Mouse (Mus musculus): Measurements from ENCODE around the gene Syde2. TPM values are rescaled to one million over a fixed set of nuclear protein-coding genes. Genes with fewer than 3 reads are reported as not detected.

The Syde2 gene
- total RNA-seq, 2 experiments from 2014 or later: 6.0 to 7.7 TPM

DNA sequence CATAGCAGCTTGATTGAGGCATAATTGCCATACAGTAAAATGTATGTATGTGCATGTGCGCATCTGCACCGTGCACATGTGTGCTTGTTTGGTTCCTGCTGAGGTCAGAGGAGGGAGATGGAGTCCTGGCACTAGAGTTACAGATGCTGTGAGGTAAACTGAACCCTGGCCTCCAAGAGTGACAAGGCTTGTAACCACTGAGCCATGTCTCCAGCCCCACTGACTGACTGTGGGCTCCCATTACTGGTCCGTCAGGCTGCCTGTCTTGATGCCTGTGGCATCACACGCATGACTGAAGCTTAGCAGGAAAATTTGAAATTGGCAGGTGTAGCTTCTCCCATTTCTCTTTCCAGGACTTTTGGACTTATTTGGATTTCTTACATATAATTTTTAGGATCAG lies 23.1 kb downstream of the Syde2 start:
- no peak for DNase-seq

DNA sequence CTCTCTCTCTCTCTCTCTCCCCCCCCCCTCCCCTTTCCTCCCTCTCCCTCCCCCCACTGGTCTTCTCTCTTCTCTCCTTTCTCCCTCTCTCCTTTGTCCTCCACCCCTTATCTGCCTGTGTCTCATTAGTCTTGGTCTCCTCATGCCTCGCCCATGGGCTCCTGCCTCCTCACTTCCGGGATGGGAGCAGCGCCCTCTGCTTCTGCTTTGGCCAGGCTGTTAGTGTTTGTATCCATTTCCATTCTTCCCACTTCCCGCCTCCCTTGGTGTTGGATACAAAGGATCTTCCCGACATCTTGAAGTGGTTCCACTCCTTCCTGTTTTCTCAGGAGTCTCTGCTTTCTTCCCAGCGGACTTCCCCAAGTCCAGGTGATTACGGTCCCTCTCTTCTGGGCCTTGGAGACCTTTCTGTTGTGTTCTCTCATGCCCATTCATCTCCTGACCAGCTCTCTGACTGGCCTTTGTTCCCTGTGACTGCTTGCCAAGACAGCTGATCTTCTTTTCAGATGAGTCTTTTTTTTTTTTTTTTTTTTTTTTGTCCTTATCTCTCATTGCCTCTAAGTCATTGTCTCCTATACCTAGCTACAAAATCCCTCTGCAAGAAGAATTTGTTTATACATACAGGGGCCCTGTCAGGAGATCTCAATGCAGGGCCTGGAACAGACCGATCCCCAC lies 24.0 kb downstream of the Syde2 start:
- no peak for DNase-seq

DNA sequence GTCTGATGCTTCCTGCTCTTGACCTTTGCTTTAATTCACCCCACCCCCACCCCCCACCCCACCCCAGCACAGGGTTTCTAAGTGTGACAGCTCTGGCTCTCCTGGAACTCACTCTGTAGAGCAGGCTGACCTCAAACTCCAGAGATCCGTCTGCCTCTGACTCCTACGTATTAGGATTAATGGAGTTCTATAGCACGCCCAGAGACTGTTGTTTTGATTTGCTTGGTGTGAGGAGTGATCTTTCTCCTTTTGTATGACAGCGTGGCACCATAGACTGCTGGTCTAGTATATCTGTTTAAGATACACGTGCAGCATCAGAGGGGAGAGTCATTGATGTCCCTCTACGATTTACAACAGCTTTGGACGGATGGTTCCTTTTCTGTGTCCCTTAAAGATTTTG lies 25.8 kb downstream of the Syde2 start:
- DNase-seq: no peak

DNA sequence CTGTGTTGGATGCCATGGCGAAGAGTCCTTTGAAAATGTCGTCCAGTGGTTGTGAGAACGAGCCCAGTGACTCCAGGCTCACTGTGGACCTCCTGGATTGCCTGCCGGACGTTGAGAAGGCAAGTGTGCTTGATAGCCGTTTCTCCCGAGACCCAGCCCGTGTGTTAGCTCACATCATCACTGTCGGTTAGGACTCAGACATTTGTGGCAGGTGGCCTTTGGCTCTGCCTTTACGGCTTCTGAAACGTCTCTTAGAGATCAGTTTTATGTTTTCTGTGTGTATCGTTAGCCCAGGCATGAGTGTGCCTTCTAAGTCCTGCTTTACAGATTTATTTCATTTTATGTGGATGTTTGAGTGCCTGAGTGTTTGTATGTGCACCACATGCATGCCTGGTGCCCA lies 26.7 kb downstream of the Syde2 start:
- no peak for DNase-seq

DNA sequence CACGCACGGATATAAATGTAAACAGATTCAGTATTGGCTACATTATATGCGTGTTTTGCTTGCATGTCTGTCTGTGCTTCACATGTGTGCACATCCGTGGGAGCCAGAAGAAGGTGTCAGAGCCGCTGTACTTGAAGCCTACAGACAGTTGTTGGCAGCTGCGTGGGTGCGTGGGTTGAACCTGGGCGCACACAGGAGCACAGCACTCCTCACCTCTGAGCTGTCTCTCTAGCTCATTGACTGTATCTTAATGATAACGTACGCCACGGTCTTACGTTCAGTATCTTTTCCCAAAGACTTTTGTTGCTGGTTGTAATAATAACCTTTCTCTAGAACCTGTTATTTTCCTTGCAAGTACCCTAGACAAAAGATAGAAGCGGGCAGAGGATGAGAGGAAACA lies 29.3 kb downstream of the Syde2 start:
- no peak for DNase-seq

DNA sequence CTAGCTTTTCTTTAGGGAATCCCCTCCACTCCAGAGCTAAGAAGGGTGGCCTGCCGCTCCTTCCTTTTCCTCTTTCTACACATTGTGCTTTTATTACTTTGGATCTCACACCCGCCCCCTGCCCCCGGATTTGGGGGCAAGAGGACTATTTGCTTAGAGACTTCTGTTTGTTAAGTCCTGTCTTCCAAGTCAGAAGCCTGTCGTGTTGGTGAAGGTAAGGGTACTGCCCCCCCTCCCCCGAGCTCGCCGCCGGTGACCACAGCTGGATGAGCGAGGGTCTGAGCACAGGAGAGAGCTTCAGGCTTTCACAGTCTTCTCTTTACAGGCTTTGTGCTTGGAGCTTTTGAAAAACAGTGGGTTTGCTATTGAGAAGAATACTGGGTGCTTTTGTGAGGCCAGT lies 29.9 kb downstream of the Syde2 start:
- no peak for DNase-seq

DNA sequence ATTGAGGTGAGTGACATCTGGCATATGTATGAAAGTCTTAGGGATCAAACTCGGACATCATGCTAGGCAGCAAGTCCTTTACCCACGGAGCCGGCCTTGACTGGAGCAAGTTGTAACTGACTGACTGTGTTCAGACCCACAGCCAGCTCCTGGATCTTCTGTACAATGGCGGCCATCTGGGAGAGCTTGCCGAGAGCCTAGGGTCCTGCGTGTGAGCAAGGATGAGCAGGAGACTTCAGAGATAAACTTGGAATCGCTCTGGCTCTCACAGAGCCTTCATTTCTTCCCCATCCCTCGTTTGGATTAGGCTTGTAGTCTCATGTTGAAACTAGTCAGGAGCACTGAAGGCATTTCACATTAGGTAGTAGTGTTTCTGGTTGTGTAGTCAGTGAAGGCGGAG lies 34.6 kb downstream of the Syde2 start:
- no peak for DNase-seq

DNA sequence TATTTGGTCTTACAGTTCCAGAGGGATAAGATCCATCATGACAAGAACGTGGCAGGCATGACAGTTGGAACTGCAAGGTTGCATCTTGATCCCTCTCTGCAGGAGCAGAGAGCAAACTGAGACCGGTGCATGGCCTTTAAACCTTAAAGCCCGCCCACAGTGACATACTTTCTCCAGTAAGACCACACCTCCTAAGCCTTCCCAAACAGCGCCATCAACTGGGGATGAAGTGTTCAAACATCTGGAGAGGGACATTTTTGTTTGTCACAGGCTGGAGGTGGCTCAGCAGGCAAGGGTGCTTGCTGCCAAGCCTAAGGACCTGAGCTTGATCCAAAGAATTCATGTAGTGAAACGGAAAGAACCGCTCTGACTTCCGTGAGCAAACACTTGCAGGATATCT lies 37.1 kb downstream of the Syde2 start:
- DNase-seq: no peak

DNA sequence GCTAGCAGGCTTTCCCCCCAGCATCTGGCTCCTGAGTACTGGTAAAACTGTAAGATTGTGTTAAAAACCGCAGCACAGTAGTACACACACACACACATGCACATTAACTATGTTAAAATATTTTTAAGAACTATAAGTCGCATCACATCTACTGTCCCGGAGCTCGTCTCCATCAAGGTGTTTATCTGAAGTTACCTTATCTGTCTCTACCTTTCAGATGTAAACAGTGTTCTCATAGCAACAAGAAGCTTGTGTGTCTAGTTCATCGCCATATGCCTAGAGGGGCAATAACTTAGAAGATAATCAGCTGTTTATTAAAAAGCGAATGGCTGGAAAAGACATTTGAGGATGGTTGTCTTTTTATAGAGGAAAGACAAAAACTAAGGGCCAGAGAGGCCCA lies 37.8 kb downstream of the Syde2 start:
- DNase-seq: no peak

DNA sequence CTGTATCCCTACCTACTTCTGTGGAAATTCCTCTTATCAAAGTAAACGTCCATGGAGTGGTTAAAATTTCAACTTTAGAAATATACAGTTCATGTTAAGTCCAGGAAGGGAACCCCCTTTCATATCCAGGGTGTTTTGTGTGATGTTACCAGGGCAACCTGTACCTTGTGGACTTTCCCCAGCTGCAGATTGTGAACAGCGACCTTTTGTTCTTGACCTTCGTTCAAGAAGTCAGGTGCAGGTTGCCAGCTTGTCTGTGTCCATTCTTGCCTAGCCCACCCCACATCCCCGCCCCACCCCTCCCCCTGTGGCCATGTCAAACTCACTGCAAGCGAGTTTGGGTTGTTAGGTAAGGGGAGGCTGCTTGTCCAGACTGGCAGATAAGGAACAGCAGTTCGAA lies 39.4 kb downstream of the Syde2 start:
- no peak for DNase-seq

DNA sequence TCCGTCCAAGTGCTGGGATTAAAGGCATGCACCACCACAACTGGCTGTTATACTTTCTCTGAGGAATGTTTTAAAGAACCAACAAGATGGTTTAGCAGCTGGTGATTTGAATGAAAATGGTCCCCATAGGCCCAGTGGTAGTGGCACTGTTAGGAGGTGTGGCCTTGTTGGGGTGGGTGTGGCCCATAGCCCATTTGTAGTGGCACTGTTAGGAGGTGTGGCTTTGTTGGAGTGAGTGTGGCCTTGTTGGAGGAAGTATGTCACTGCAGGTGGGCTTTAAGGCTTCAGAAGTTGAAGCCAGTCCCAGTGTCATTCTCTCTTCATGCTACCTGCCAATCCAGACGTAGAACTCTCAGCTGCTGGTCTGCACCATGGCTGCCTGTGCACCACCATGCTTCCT lies 40.7 kb downstream of the Syde2 start:
- no peak for DNase-seq

DNA sequence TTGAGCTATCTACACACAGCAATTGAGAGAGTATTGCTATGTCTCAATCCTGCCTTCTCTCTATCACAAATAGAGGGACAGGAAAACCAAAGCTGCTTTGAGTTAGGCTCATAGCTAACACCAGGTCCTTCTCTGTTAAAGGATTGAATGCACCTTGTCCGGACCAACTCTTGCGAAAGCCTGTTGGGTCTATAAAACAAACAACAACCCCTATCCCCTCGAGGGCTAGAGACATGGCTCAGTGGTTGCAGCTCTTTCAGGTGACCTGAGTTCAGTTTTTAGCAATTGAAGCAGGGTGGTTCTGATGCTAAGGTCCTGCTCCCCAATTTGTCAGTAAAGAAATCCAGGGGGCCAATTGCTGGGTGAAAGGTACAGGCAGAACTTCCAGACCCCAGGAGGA lies 41.6 kb downstream of the Syde2 start:
- no peak for DNase-seq

DNA sequence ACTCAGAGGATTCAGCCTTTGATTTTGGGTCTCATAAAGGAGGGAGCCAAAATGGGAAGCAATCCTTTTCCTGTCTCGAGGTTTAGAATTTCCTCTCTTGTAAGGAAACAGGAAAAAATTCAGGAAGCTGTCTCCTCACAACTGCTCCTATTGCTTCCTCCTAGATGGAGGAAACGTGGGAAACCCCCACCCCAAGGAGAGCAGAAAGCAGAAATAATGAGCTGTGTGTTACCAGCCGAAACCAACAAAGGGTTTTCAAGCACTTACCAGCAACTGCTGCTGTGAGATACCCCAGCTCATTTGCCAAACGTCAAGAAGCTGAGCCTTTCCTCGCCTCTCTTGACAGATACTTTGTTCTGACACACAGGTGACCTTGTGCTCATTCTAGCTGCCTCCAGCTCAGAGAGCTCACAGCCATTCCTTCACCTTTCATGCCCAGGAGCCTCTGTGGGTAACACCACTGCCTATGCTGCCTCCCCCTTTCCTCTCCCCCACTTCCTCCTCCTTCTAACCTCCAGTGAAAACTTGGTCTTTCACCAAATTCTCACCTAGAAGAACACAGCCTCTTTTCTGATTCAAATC lies 42.7 kb downstream of the Syde2 start:
- no peak for DNase-seq

DNA sequence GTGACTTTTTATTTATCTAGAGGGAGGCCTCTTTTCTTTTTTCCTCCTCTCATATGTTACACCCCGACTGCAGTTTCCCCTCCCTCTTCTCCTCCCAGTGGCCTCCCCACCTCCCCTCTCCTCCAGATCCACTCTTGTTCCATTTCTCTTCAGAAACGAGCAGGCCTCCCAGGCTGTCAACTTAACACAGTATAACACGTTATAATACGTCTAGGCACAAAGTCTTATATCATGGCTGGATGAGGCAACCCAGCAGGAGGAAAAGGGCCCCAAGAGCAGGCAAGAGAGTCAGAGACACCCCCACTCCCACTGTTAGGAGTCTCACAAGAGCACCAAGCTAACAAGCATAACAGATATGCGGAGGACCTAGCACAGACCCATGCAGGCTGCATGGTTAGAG lies 45.3 kb downstream of the Syde2 start:
- DNase-seq: no peak

DNA sequence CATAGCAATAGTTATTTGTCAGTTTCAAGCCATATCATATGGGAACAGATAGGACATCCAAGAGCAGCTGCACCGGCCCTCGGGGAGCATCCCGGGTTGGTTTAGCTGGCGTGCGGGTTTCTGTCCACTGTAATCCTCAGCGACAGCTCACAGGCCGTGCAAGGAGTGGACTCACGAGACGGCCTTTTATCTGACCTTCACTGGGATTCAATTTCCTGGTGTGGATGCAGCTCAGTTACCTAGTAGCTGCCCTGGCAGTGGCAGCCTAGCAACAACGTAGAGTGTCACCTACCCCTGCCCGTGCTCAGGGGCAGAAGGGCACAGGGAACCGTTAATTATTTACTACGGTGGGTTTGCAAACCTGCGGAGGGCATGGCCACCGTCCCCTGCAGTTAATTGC lies 50.2 kb downstream of the Syde2 start:
- no peak for DNase-seq

DNA sequence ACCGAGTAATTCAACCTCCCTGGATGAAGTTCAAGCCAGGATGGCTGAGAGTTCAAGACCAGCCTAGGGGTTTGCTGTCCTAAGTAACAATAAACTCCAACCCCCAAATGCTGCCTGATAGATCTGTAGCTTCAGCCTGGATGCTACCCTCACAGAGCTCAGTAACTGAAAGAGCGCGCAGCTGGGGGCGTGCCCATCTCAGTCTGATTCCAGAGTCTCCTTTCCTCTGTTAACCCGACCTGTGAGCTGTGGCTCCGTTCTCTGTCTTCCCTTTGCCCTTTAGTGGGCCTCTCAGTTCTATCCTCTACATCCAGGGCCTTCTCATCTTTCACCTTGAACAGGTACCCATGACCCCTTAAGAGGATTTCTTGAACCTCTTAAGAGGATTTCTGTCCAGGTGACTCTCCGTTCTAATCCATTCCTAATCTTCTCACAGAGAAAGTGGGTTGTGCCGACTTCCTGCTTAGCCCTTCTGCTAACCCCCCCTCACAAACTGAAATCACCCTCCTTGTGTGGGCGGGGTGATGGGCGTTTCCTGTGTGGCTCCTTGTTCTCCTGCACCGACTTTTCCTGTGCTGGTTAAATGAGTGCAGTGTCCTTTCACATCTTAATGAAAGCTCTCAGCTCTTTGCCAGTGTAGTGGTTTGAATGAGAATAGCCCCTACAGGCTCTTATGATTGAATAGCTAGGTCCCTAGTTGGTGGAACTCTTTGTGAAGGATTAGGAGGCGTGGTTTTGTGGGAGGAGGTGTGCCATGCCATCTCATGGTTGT lies 51.6 kb downstream of the Syde2 start:
- DNase-seq: no peak

DNA sequence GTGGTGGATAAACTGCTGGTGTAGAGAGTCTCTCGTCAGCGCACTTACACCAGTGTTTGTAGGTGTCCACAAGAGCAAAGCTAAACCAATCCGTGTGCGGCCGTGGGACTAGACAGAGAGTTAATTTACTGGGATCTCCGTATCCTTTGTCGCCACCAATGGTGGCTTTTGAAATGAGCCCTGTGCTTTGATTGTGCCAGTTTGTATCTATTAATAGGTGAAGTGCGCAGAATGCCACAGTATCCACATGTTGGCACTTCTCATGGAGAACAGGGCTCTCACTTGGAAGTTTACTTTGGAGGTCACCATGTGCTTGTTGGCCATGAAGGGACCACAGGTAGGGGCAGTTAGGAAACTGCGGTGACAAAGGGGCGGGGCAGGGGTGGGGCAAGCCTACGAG lies 53.7 kb downstream of the Syde2 start:
- no peak for DNase-seq

DNA sequence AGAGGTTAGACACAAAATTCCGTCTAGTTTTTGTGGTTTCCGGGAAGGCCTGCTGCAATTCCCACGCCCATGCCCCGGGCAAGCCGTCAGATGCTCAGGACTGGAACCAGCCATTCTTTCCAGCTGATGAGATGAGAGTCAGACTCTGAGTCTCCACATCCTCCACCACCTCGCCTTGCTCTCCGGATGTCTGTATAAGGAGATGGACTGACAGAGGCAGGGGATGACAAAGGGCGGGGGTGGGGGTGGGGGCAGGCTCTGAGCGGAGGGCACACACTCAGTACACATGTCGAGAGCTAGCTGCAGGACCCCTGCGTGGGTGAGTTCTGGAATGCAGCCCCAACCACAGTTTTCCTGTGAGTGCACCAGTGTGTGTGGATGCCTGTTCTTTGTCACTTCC lies 57.3 kb downstream of the Syde2 start:
- DNase-seq: no peak

DNA sequence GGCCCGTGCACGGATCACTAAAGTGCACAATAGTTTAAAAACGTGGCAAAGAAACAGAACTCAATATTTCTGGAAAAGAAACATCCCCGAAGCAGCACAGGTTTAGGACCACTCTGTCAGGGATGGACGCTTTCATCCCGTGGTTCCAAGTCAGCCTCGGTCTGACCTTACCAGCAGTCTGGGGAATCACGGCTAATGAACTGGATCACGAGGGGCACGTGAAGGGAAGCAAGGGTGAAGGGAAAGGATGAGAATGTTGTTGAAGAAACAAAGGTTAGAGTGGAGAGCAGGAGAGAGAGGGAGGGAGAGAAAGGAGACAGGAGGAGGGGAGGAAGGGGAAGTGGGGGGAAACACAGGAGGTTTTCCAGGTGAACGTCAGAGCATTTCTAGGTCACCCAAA lies 58.4 kb downstream of the Syde2 start:
- DNase-seq: no peak

DNA sequence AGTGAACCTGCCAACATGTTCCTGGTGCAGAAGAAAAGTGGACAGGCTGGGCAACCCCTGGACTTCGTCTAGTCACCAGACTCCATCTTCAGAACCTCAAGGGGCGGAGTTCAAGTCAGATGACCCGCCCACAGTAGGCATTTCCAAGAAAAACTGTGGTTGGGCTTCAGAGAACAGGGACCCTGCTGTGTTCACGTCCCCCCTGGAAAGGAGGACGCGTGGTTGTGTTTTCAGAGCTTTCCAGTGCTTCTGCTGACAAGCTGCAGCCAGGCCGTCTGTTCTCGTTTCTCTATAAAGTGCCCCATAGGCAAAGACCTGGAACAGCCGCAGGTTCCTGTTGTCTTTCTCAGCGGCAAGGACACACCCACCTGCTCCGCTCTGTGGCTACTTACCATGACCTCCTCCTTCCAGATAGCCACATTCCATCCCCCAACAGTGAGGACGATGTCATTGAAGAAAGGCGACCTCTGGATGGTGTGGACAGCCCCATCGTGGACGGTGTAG lies 60.1 kb downstream of the Syde2 start:
- DNase-seq: peak in 1 of 2 experiments; percentile 9

DNA sequence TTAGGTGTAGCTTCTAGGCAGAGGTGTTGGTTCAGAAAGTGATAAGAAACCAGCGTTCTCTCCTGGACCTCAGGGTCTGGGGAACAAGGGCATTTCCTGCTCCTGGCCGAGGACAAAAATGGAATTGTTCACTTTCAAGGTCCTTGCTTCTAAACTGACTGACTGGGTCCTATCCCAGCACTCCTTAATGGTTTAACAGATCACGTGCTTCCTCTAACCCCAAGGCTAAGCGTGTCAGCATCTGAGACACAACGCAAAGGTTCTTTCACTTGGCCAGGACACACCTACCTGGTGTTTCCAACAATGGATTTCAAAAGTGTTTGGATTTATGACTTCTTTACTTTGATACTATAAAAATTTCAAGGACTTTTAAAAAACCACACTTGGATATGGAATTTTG lies 62.3 kb downstream of the Syde2 start:
- no peak for DNase-seq

DNA sequence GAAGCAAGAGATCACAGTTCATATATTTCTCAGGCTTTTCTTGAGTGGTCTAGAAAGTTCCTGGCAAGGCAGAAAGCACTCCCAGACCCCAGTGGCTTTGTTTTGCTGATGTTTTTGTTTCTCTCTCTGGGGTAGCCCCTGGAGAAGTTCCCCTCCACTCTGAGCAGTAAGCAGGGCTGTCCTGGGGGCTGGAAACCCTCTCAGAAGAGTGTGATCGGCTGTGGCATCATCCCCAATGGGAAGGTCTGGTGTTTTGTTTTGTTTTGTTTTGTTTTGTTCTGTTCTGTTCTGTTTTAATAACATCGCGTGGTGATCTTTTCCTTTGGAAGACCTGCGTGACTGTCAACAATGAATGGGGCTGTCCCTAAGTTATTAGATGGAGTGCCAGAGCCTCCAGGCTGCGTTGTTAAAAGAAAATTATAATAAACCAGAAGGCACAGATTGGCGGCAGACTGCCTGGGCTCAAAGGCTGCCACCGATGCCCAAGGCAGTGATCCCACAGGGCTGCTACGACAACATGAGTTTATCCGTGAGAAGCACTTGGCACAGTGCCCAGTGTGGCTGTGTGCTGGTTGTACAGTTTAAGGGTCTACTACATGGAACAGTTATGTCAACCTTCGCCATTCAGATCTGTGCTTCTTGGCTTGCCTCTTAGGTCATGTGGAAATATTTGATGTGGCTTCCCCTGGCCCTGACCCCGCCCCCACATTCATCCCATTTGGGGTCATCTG lies 63.8 kb downstream of the Syde2 start:
- peak; percentile 19 to 33 for DNase-seq
